Mouse (Mus musculus) hindbrain, postnatal 0 days (tissue): ENCODE measurements around the gene Pibf1. TPM values are rescaled to one million over a fixed set of nuclear protein-coding genes. Genes with fewer than 3 reads are reported as not detected.

ENCODE experiments used
- ATAC-seq: fragments of 200-750 bp; cut with Nextera tagmentation; 2 replicates; pipeline ENCODE4 v1.8.0; 2017; ENCODE audit warnings: mild to moderate bottlenecking, moderate TSS enrichment, moderate library complexity
- DNase-seq: peaks from one replicate; pipeline ENCODE4 v3.0.0-alpha.2; 2015; ENCODE audit warnings: low spot score
- H3K27ac ChIP-seq: fragments of 300-500 bp; sonication (generic); 2 replicates; pipeline ENCODE4 v1.5.1; 2014; ENCODE audit warnings: mild to moderate bottlenecking
- H3K27me3 ChIP-seq: fragments of 300-500 bp; sonication (generic); 2 replicates; pipeline ENCODE4 v1.6.1; 2014; ENCODE audit warnings: low read length, mixed read lengths; ENCODE audit not compliant: insufficient read depth
- H3K36me3 ChIP-seq: fragments of 300-500 bp; sonication (generic); 2 replicates; pipeline ENCODE4 v1.6.1; 2014; ENCODE audit warnings: low read length, mixed read lengths; ENCODE audit not compliant: insufficient read depth
- H3K4me1 ChIP-seq: fragments of 300-500 bp; sonication (generic); 2 replicates; pipeline ENCODE4 v1.6.1; 2014; ENCODE audit warnings: antibody characterized with exemption, low read length, mixed read lengths; ENCODE audit not compliant: insufficient read depth
- H3K4me2 ChIP-seq: fragments of 300-500 bp; sonication (generic); 2 replicates; pipeline ENCODE4 v1.6.1; 2014; ENCODE audit warnings: low read depth, mild to moderate bottlenecking, low read length, moderate library complexity, mixed read lengths
- H3K4me3 ChIP-seq: fragments of 300-500 bp; sonication (generic); 2 replicates; pipeline ENCODE4 v1.5.1; 2014; ENCODE audit warnings: low read length
- H3K9ac ChIP-seq: fragments of 300-500 bp; sonication (generic); replicated peaks from 2 replicates; pipeline ENCODE4 v1.6.1; 2014; ENCODE audit warnings: mild to moderate bottlenecking, low read length, moderate library complexity, mixed read lengths
- H3K9me3 ChIP-seq: fragments of 300-500 bp; sonication (generic); 2 replicates; pipeline ENCODE4 v1.6.1; 2016; ENCODE audit warnings: low read length, mixed read lengths
- CTCF ChIP-seq: IDR thresholded peaks from 2 replicates; pipeline ENCODE4 v1.5.1; 2016; ENCODE audit warnings: antibody characterized with exemption, control low read depth, low read depth
- WGBS: fragments of 180-500 bp; shearing (Covaris S2); extraction: QIAGEN DNeasy Blood & Tissue Kit; methylation state at CpG from one replicate; pipeline ENCODE4 v1.1.7; 2014; 5-methylcytosine and 5-hydroxymethylcytosine counted together
- polyA plus RNA-seq: library from polyadenylated mRNA; unstranded; fragments of >200 nt; fragmentation: Nextera tagmentation; extraction: Ambion mirVana; gene quantifications from 2 replicates; pipeline ENCODE4 v1.2.1, GENCODE M21; 2015
- total RNA-seq: library from RNA; depleted of rRNA; stranded (reverse); fragments of >200 nt; gene quantifications from 2 replicates; pipeline ENCODE4 v1.2.3, GENCODE M21; 2014

Pibf1 gene
- total and polyA plus RNA-seq, 2 experiments from 2014 or later = 10.1 to 13.4 TPM

DNA sequence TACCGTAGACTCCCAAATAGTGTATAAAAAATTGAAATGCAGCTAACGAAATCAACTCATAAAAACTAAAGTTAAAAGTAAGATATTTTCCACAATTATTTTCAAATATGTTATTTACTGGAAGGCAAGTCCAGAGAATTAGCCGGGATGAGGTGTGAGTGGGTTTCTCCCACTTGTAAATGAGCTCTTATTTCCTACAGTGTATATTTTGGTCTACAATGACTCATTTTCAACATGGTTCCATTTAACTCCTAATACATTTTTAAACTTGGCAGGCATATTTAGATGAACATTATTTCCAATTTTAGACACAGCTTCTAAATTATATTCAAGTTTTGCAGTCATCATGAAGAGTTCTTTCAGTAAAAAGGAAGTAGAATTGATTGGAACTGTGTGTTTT lies 63.8 kb downstream of the Pibf1 start:
- 96% methylated on average over 3 of the region's 3 CpGs for WGBS
- no peak overlapping the region for H3K9ac ChIP-seq
- no peak overlapping the region for H3K4me2 ChIP-seq
- no peaks in the 10 kb centered on the region for H3K4me1 ChIP-seq
- ATAC-seq (no peak), DNase-seq (no peak)
- H3K27me3 ChIP-seq = no peaks in the 10 kb centered on the region
- TF ChIP-seq CTCF = no peak
- H3K9me3 ChIP-seq = no peaks in the 10 kb centered on the region
- no peaks in the 10 kb centered on the region; the same call in 1 of the 2 replicates for H3K36me3 ChIP-seq
- H3K4me3 ChIP-seq = no peak overlapping the region
- no peak overlapping the region for H3K27ac ChIP-seq

GRCm38 (mm10) chr14:99174138-99174745 lies 75.0 kb downstream of the Pibf1 start:
- Histone ChIP-seq H3K4me1 (no peaks in the 10 kb centered on the region), H3K27ac (no peak overlapping the region), H3K9me3 (no peaks in the 10 kb centered on the region), H3K4me3 (no peak overlapping the region), H3K36me3 (no peaks in the 10 kb centered on the region), H3K27me3 (no peaks in the 10 kb centered on the region), H3K9ac (no peak overlapping the region), H3K4me2 (no peak overlapping the region)
- 84% methylated on average over 4 of the region's 4 CpGs for WGBS
- no peak for DNase-seq
- no peak for ATAC-seq
- TF ChIP-seq CTCF = no peak

- Histone ChIP-seq H3K9me3 (no peaks in the 10 kb centered on the region), H3K4me2 (no peak overlapping the region), H3K36me3 (no peaks in the 10 kb centered on the region), H3K4me3 (no peak overlapping the region), H3K9ac (no peak overlapping the region), H3K4me1 (no peaks in the 10 kb centered on the region), H3K27ac (no peak overlapping the region), H3K27me3 (no peaks in the 10 kb centered on the region)
- ATAC-seq = no peak
- TF ChIP-seq CTCF = no peak
- no peak for DNase-seq
- WGBS = 61% methylated on average over 9 of the region's 9 CpGs
Measured at GRCm38 (mm10) chr14:99176559-99176958, 77.3 kb downstream of the Pibf1 start.

- Histone ChIP-seq H3K36me3 (no peaks in the 10 kb centered on the region), H3K4me3 (no peak overlapping the region), H3K27ac (no peak overlapping the region), H3K4me1 (no peaks in the 10 kb centered on the region), H3K27me3 (no peaks in the 10 kb centered on the region), H3K9me3 (no peaks in the 10 kb centered on the region), H3K9ac (no peak overlapping the region), H3K4me2 (no peak overlapping the region)
- no peak for DNase-seq
- no peak for ATAC-seq
- TF ChIP-seq CTCF = no peak
- 96% methylated on average over 5 of the region's 5 CpGs for WGBS
Measured at GRCm38 (mm10) chr14:99190153-99190790, 91.0 kb downstream of the Pibf1 start.

DNA sequence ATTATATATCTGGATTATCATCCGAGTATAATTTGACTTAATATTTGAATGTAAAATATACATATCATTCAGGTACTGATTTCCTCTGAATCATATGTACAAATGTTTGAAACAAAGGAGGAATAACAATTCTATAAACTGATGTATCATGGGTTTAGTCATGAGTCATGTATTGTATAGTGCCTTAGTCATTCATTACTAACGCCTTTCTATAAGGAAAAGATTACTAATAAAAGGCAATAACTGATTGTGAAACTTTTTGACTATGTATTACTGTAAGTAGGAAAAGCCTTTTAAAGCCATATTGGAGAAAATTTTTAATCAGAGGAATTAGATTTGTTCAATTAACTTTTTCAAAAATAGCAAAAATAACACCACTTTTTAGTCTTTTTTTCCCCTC lies 106.6 kb downstream of the Pibf1 start:
- ATAC-seq (no peak), DNase-seq (no peak)
- Histone ChIP-seq H3K4me2 (no peak overlapping the region), H3K27ac (no peak overlapping the region), H3K4me1 (no peaks in the 10 kb centered on the region), H3K36me3 (no peaks in the 10 kb centered on the region; the same call in 1 of the 2 replicates), H3K27me3 (no peaks in the 10 kb centered on the region), H3K9me3 (no peaks in the 10 kb centered on the region), H3K9ac (no peak overlapping the region), H3K4me3 (no peak overlapping the region)
- TF ChIP-seq CTCF = no peak
- WGBS = 94% methylated on average over 2 of the region's 2 CpGs

DNA sequence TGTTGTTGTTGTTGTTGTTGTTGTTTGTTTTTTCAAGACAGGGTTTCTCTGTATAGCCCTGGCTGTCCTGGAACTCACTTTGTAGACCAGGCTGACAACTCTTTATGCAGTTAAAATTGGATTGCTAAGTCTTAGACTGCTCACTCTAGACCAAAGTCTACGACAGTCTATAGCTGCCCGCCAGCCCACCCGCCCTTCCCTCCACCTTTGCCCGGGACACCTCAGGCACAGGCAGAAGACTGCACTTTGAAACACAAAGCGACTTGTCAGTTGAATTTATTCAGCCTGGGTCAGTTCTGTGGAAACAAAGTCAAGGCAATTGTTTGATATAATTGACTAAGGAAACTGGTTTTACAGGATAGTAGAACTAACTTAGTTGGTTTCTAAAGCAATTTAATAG lies 107.4 kb downstream of the Pibf1 start:
- Histone ChIP-seq H3K9ac (no peak overlapping the region), H3K4me2 (no peak overlapping the region), H3K36me3 (peaks cover 5% of the 10 kb centered on the region; the same call in 1 of the 2 replicates), H3K4me3 (no peak overlapping the region), H3K27ac (no peak overlapping the region), H3K27me3 (no peaks in the 10 kb centered on the region), H3K9me3 (no peaks in the 10 kb centered on the region), H3K4me1 (no peaks in the 10 kb centered on the region)
- no peak for DNase-seq
- WGBS = 90% methylated on average over 5 of the region's 5 CpGs
- no peak for ATAC-seq
- TF ChIP-seq CTCF = no peak

DNA sequence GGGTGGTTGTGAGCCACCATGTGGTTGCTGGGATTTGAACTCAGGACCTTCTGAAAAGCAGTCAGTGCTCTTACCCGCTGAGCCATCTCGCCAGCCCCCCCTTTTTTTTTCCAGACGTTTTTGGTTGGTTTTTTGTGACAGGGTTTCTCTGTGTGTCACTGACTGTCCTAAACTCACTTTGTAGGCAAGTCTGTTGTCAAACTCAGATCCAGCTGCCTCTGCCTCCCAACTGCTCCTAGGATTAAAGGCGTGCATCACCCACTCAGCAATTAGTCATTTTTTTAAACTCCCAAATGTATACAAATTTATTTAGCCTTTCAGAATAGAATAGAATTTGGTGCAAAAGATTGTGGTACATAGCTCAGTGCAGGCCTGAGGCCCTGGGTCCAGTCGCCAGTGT lies 111.2 kb downstream of the Pibf1 start:
- 82% methylated on average over 5 of the region's 5 CpGs for WGBS
- Histone ChIP-seq H3K9ac (no peak overlapping the region), H3K27me3 (no peaks in the 10 kb centered on the region), H3K9me3 (no peaks in the 10 kb centered on the region), H3K4me1 (no peaks in the 10 kb centered on the region), H3K36me3 (peaks cover 5% of the 10 kb centered on the region; the same call in 1 of the 2 replicates), H3K27ac (no peak overlapping the region), H3K4me3 (no peak overlapping the region), H3K4me2 (no peak overlapping the region)
- TF ChIP-seq CTCF = no peak
- ATAC-seq = no peak
- no peak for DNase-seq
